ENCODE assay signal across 10 mouse cellular contexts in the genomic region with DNA sequence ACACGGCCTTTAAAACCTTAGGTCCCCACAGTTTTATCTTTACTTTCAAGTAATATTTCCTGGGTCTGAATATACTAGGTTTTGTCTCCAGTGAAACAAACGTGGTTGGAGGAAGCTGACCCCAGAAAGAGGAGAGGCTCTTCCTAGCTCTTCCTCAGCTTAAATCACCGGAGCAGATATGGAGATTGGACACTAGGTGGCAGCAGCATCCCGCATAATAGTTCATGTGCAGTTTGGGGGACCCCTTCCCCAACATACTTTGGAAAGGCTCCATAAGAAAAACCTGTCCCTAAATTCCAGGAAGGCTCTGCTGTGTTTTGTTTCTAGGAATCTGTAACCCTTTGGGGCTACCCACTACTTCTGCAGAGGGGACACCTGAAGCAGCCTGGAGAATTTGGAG. TPM values are rescaled to one million over a fixed set of nuclear protein-coding genes. Genes with fewer than 3 reads are reported as not detected.
DNase-seq lines count a peak whose midpoint lies in the region; ATAC-seq and TF ChIP-seq lines count a peak whose summit lies in the region.
"Had no signal": no experiment of that assay in that cellular context is flagged by ENCODE, and none has a peak within 500 bp of the region (broad histone marks: within the 10 kb centered on the region; RNA-seq: fewer than 3 reads in every experiment).

No protein-coding gene starts in this region.

- whole genome bisulfite sequencing in hindbrain, embryonic 10.5 days: 2% methylated on average over 4 of the region's 4 CpGs
- 2% methylated on average over 4 of the region's 4 CpGs for WGBS in hindbrain, embryonic 16.5 days
- WGBS in hindbrain, postnatal 0 days: 0% methylated on average over 4 of the region's 4 CpGs

- TF ChIP-seq CTCF in hindbrain, postnatal 0 days (IDR thresholded peaks at IDR 0.05; ENCODE audit: low read depth): peak; percentile 88

- no peak overlapping the region for H3K9ac ChIP-seq in hindbrain, embryonic 16.5 days (ENCODE audit: low read depth, low read length)
- no peak overlapping the region for H3K9ac ChIP-seq in hindbrain, postnatal 0 days (replicated peaks; ENCODE audit: low read length)
- H3K9ac ChIP-seq: embryonic facial prominence, embryonic 13.5 days; limb, embryonic 12.5 days had no signal

- H3K4me2 ChIP-seq in hindbrain, embryonic 16.5 days (ENCODE audit: low read length): no peak overlapping the region
- H3K4me2 ChIP-seq in hindbrain, postnatal 0 days (ENCODE audit: low read depth, low read length): no peak overlapping the region
- H3K4me2 ChIP-seq: embryonic facial prominence, embryonic 13.5 days; limb, embryonic 12.5 days had no signal

- no peaks in the 10 kb centered on the region for H3K36me3 ChIP-seq in hindbrain, embryonic 10.5 days
- H3K36me3 ChIP-seq in hindbrain, embryonic 16.5 days (ENCODE audit: control insufficient read depth, insufficient read depth, low read length): no peaks in the 10 kb centered on the region
- no peaks in the 10 kb centered on the region for H3K36me3 ChIP-seq in hindbrain, postnatal 0 days (ENCODE audit: insufficient read depth, low read length)
- H3K36me3 ChIP-seq: embryonic facial prominence, embryonic 13.5 days; limb, embryonic 12.5 days had no signal

- no peak overlapping the region for H3K4me3 ChIP-seq in hindbrain, embryonic 10.5 days
- no peak overlapping the region for H3K4me3 ChIP-seq in hindbrain, embryonic 16.5 days (ENCODE audit: low read length)
- H3K4me3 ChIP-seq in hindbrain, postnatal 0 days (ENCODE audit: low read length): no peak overlapping the region
- H3K4me3 ChIP-seq: embryonic facial prominence, embryonic 13.5 days; limb, embryonic 12.5 days had no signal

- no peak overlapping the region for H3K27ac ChIP-seq in hindbrain, embryonic 10.5 days
- no peak overlapping the region for H3K27ac ChIP-seq in hindbrain, embryonic 16.5 days (ENCODE audit: low read depth, low read length)
- H3K27ac ChIP-seq in hindbrain, postnatal 0 days: no peak overlapping the region
- H3K27ac ChIP-seq: embryonic facial prominence, embryonic 13.5 days; limb, embryonic 12.5 days had no signal

- H3K9me3 ChIP-seq in hindbrain, embryonic 10.5 days: no peaks in the 10 kb centered on the region
- H3K9me3 ChIP-seq in hindbrain, embryonic 16.5 days (ENCODE audit: control insufficient read depth, low read length): no peaks in the 10 kb centered on the region
- H3K9me3 ChIP-seq in hindbrain, postnatal 0 days (ENCODE audit: low read length): no peaks in the 10 kb centered on the region
- H3K9me3 ChIP-seq: embryonic facial prominence, embryonic 13.5 days; limb, embryonic 12.5 days had no signal

- ATAC-seq in hindbrain, embryonic 16.5 days: no peak
- ATAC-seq in hindbrain, postnatal 0 days: no peak
- ATAC-seq in megakaryocyte, adult 5-6 weeks (ENCODE audit: poor library complexity, severe bottlenecking): no peak

- peaks cover 64% of the 10 kb centered on the region for H3K4me1 ChIP-seq in hindbrain, embryonic 10.5 days (replicated peaks)
- H3K4me1 ChIP-seq in hindbrain, embryonic 16.5 days (ENCODE audit: control insufficient read depth, insufficient read depth, low read depth, low read length): peaks cover 16% of the 10 kb centered on the region
- H3K4me1 ChIP-seq in hindbrain, postnatal 0 days (ENCODE audit: insufficient read depth, low read length): peaks cover 1% of the 10 kb centered on the region; the same call in 1 of the 2 replicates

- peaks cover 19% of the 10 kb centered on the region for H3K27me3 ChIP-seq in hindbrain, embryonic 10.5 days (ENCODE audit: insufficient read depth, poor library complexity, severe bottlenecking)
- H3K27me3 ChIP-seq in hindbrain, embryonic 16.5 days (replicated peaks; ENCODE audit: control insufficient read depth, insufficient read depth, low read length): no peaks in the 10 kb centered on the region; the same call in 1 of the 2 replicates
- H3K27me3 ChIP-seq in hindbrain, postnatal 0 days (ENCODE audit: insufficient read depth, low read length): 0 out of 2 replicates have a peak, but pooled peaks cover 5% of the 10 kb centered on the region

- DNase-seq in hindbrain, embryonic 10.5 days (ENCODE audit: low spot score): peak; percentile 64
- peak; percentile 26 for DNase-seq in urinary bladder, adult 2 months (ENCODE audit: low spot score)
- no peak for DNase-seq in urinary bladder, postnatal 4 days (ENCODE audit: low spot score in 2 of 2)
- DNase-seq in c-Kit-positive CD71-positive TER-119-positive erythroid progenitor cells, embryonic 14.5 days (ENCODE audit: low spot score): peak; percentile 54
- DNase-seq in hindbrain, postnatal 0 days (ENCODE audit: low spot score): peak; percentile 82
- peak; percentile 41 for DNase-seq in spleen, adult 12 weeks (ENCODE audit: low spot score)

RNA-seq across cellular contexts. Expression of a gene that starts 1.9 kb away (rescaled TPM):
- 9.0 and 9.7 TPM in 2 replicates for polyA plus RNA-seq in hindbrain, embryonic 10.5 days (2016; fragmentation: Nextera tagmentation; extraction: Ambion mirVana)
- 10.4 and 11.6 TPM in 2 replicates for polyA plus RNA-seq in hindbrain, embryonic 16.5 days (2015; fragmentation: Nextera tagmentation; extraction: Ambion mirVana)
- 5.3 and 13.3 TPM in 2 replicates for polyA plus RNA-seq in urinary bladder, adult 2 months (2012; rRNA removed)
- 88.2 and 106 TPM in 2 replicates for total RNA-seq in hindbrain, postnatal 0 days (2014; rRNA removed)
- polyA plus RNA-seq in hindbrain, postnatal 0 days (2015; fragmentation: Nextera tagmentation; extraction: Ambion mirVana): 9.7 and 10.8 TPM in 2 replicates
- total RNA-seq in megakaryocyte, adult 5-6 weeks (2015): 3.0 and 4.4 TPM in 2 replicates
- total RNA-seq in megakaryocyte, adult 5-6 weeks (2017): 0.77 and 3.6 TPM in 2 replicates

RNA-seq across cellular contexts. Expression of a gene that starts 35.2 kb away (rescaled TPM):
- polyA plus RNA-seq in hindbrain, embryonic 10.5 days (2016; fragmentation: Nextera tagmentation; extraction: Ambion mirVana): 0.14 TPM in 1 of 2 replicates, not detected in the other
- 0.16 and 0.23 TPM in 2 replicates for polyA plus RNA-seq in hindbrain, embryonic 16.5 days (2015; fragmentation: Nextera tagmentation; extraction: Ambion mirVana)
- 1.3 and 1.8 TPM in 2 replicates for polyA plus RNA-seq in urinary bladder, adult 2 months (2012; rRNA removed)
- 0.07 and 0.73 TPM in 2 replicates for total RNA-seq in hindbrain, postnatal 0 days (2014; rRNA removed)
- polyA plus RNA-seq in hindbrain, postnatal 0 days (2015; fragmentation: Nextera tagmentation; extraction: Ambion mirVana): 0.19 and 0.39 TPM in 2 replicates
- 108 and 116 TPM in 2 replicates for total RNA-seq in megakaryocyte, adult 5-6 weeks (2015)
- 111 and 112 TPM in 2 replicates for total RNA-seq in megakaryocyte, adult 5-6 weeks (2017)

Comparison
In these comparisons a context has a peak if more than half of its experiments do, and no peak if none do; other contexts are left out.
1. DNase-seq: peak in hindbrain, embryonic 10.5 days (single experiment), urinary bladder, adult 2 months (single experiment), c-Kit-positive CD71-positive TER-119-positive erythroid progenitor cells, embryonic 14.5 days (single experiment), hindbrain, postnatal 0 days (single experiment) and spleen, adult 12 weeks (single experiment); none in urinary bladder, postnatal 4 days (0 of 2).